Mouse (Mus musculus): ENCODE results near the gene Mecr.

Mecr gene

GRCm38 (mm10) chr4:131836891-131837491 lies 6.3 kb upstream of the Mecr start:
- DNase-seq (ENCODE audit: low spot score), result no peak

DNA sequence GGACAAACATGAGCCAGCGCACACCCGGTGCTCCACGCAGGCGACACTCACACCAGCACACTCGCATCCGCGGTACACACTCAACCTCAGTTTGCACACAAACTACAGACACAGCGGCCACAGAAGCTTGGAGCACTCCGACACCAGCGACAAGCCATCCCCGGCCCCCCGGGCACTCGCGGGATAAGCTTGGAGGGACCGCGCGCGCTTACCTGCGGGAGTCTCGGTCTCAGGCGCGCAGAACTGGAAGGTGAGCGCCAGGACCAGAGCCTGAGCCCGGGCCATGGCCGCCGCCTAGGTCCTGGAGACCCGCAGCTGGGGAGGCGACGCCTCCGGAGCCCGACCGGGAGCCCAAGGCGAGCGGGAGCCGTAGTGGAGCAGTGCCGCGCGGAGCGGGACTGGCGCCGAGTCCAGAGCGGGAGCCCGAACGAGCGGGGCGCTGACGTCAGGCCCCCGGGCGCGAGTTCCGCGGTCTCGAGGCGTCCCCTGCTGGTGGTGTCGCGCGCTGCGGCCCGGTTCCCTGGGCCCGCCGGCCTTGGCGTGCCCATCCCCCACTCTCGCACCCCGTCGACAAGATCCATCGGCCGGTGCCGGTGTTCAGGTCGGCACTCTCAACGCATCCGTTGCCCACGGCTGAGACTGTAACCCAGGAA lies 5.3 kb upstream of the Mecr start, which contains the start of gene Ptpru:
Gene Ptpru, minus strand, starts transcription at position 417 of the 653 bp plus-strand sequence.
- DNase-seq (ENCODE audit: low spot score), result peak; percentile 94

- DNase-seq (ENCODE audit: low spot score), result no peak
Observed at GRCm38 (mm10) chr4:131845991-131846778, 2.9 kb downstream of the Mecr start.

DNA sequence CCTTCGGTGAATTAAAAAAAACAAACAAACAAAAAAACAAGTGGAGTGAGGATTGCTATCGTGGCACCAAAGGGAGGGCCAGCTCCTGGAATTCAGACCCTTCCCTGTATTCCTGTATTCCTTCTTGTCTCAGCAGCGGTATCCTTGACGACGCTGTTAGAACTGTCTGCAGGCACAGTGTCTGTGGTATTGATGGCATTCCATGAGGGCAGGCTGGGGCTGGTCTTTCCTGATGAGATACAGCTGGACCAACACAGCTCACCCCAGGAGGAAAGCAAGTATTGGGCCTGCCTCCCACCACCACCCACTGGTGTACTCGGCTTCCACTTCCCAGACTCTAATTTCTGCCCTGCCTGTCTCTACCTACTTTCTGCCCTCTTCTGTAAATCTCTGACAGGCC lies 4.8 kb downstream of the Mecr start:
- DNase-seq (ENCODE audit: low spot score), result no peak

DNA sequence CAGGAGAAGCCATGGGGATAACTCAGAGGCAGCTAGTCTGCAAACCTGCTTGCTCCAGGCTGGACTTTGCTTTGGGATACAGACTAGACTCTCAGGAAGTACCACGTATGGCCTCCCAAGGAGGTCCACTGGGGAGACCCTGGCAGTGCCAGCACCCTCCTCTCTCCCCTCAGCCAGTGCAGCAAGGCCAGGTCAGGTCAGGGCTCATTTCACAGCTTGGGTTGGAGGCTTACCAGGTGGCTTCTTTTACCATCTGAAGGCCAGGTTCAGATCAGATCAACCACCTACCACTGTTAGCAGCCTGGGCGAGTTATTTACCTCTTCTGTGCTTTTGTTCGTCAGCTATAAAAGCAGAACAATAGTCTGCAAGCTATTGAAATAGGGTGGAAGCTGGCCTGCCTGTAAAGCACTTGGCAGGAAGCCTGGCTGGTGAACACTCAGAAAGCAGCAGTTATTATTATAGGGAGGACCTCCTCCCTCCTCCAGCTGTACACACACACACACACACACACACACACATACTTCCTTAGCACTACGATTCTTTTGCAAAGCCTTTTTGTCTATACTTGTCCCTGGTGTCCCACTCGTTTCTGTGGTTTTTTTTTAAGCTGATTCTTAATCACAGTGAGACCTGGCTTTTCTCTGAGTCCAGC lies 6.8 kb downstream of the Mecr start:
- DNase-seq (ENCODE audit: low spot score), result no peak

DNA sequence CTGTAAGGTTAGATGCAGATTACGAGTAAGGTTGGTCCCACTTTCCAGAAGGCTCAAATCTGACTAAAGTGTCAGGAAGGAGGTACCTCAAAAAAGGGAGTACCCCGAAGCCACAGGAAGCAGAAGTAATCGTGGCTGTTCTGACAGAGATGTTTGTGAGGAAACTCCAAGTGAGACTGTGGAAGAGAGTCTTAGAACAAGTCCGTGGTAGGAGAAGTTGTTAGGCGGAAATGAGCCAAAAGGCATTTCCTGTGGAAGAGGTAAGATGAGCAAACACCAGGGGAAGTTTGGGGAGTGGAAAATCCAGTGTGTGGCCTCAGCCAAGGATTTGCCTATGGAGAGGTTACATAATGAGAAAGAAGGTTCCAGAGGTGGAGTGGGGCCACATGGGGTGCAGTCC lies 11.7 kb downstream of the Mecr start:
- no peak for DNase-seq (ENCODE audit: low spot score)

DNA sequence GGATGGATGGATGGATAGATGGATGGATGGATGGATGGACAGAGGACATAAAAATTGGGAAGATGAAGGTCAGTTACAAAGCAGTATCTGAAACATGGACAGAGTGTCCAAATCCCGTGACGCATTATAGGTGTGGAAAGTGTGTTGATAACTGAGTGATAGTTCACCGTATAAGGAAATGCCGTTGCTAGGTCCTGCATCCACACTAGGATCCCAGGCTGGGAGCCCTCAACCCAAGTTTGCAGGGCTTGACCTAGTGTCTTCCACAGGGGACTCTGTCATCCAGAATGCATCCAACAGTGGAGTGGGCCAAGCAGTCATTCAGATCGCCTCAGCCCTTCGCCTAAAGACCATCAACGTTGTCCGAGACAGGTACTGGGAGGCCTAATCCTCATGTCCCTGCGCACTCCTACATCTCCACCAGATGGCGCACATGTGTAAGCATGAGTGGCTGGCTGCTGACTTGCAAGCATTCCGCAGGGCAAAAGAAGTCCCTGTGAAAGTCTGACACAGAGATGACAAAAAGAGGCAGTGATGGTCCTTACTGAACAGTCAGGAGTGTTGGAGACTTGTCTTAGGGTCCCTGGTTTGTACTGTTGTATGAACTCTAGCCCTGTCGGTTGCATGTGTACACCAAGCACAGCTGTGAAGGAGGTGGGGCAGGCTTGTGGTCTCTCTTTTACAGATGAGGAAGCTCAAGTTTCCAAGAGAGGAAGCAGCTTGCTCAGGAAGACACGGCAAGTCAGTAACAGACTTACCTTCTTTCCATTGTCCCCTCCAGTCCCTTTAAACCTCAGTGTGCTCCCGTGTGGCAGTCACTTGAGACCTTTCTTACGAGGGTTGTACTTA lies 17.4 kb downstream of the Mecr start:
- peak; percentile 91 for DNase-seq (ENCODE audit: low spot score)

DNA sequence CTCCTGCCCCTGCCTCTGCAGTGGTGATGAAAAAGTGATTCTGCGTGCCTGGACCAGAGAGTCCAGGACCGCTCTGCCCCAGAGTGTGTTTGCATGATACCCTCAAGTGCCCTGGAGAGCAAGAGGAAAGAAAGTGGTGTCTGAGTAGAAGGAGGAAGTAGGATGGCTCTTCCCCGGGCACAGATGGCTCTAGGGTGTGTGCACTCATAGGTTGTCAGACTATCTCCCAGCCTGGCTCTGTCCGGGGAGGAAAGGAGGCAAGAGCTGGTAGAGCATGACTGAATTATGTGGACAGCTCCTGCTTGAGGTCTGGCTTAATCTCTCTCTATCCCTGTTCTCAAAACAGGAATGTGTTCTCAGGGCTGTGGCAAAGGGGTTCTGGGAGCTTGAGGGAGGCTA lies 18.1 kb downstream of the Mecr start:
- no peak for DNase-seq (ENCODE audit: low spot score)

- DNase-seq (ENCODE audit: low spot score), result no peak
Observed at GRCm38 (mm10) chr4:131872672-131873292, 29.5 kb downstream of the Mecr start.

- DNase-seq (ENCODE audit: low spot score), result peak; percentile 96
Observed at GRCm38 (mm10) chr4:131873293-131874168, 30.3 kb downstream of the Mecr start, which contains the start of gene Srsf4. Gene Srsf4 (plus strand): TSS chr4:131873617.

- DNase-seq (ENCODE audit: low spot score), result no peak
Observed at GRCm38 (mm10) chr4:131874169-131874536, 30.9 kb downstream of the Mecr start.

DNA sequence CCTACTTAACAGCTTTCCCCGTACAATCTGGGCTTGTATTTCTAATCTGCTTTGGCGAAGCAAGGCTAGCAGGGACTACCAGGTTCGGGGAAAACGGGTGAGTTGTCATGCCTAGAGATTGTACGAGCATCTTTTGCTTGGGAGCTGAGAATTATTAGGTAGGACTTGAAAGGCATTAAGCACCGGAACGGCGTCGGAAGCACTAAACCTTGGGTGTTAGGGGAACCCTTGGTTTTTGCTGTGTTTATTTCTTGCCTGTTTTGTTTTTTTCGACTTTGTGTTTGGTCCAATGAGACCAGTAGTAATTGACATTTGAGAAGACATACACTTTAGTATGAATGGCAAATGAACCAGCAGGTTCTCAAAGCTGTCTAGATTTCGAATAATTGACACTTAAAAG lies 31.3 kb downstream of the Mecr start:
- DNase-seq (ENCODE audit: low spot score), result peak; percentile 26

GRCm38 (mm10) chr4:131875242-131875641 lies 32.0 kb downstream of the Mecr start:
- DNase-seq (ENCODE audit: low spot score), result no peak

DNA sequence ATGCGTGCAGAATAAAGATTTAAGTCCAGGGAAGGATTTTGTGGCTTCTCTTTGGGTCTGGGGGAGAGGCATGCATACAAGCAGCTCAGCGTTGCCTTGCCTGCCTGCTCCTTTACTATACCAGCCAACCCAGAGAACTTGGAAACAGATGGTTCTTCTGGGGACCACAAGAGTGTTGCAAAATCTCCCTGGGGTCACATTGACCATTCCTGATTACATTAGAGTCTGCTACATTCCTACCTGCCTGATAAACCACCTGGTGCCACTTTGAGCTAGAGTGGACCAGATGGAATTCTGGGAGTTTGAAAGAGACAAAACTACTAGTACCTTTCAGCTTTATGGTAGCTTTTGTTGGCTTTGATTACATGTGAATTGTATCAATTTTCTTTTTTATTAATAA lies 33.6 kb downstream of the Mecr start:
- DNase-seq (ENCODE audit: low spot score), result no peak

DNA sequence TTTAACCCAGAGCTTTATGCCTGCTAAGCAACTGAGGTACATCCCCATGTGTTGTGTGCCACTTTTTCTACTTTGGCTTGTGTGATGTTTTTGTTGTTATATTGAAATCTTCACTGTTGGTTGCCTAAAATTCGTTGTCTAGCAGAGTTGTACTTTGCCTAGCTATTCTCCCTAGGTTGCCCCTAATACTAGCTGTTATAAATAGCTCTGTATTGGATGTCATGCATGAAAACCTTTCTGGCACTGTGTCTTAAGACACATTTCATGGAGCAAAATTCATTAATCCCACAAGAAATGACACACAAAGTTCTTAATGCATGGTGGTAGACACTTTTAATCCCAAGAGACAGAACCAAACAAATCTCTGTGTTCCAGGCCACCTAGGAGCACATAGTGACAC lies 36.4 kb downstream of the Mecr start:
- DNase-seq (ENCODE audit: low spot score), result no peak

- DNase-seq (ENCODE audit: low spot score), result no peak
Observed at GRCm38 (mm10) chr4:131881306-131881705, 38.0 kb downstream of the Mecr start.

GRCm38 (mm10) chr4:131883571-131883970 lies 40.3 kb downstream of the Mecr start:
- no peak for DNase-seq (ENCODE audit: low spot score)

GRCm38 (mm10) chr4:131885376-131885775 lies 42.1 kb downstream of the Mecr start:
- DNase-seq (ENCODE audit: low spot score), result no peak

DNA sequence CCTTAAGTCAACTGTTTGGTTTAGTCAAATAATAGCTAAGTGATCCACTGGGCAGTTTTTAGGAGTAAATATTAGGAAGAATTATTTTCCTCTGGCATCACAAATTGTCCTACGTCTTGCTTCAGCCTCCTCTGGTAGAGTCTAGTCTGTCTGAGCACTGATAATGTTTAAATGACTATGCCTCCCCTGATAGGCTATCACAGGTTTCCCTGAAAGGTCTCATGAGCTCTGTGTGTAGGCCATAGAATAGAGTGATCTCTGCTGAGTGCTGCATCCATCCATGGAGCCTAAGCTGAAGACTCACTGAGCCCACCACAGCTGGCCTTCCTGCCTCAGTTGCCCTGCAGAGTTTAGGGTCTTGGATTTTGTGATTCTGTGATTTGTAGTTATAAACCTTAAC lies 45.3 kb downstream of the Mecr start:
- DNase-seq (ENCODE audit: low spot score), result no peak

DNA sequence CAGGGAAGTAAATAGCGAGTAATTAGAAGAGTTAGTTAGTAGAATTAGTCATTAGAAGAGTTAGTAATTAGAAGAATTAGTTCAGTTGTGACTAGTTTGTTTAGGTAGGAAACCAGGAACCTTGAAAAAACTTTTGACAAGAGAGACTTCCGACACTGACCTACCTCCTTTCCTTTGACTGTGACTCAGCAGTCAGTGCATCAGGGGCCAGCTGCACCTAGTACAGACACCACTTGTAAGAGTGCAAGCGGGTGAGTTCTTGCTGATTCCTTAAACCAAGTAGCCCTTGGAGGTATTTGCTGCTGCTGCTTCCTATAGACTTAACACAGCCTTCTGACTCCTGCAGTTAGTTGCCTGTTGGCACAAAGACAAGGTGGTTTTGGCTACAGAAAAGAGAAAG lies 47.4 kb downstream of the Mecr start:
- DNase-seq (ENCODE audit: low spot score), result no peak

Data from retina, embryonic 14.5 days (tissue).